Mouse (Mus musculus): ENCODE measurements around the gene Ano6. TPM values are rescaled to one million over a fixed set of nuclear protein-coding genes. Genes with fewer than 3 reads are reported as not detected.

The Ano6 gene
- total RNA-seq, 4 experiments from 2014 or later, result 35.0 to 44.7 (median 40.1) TPM

DNA sequence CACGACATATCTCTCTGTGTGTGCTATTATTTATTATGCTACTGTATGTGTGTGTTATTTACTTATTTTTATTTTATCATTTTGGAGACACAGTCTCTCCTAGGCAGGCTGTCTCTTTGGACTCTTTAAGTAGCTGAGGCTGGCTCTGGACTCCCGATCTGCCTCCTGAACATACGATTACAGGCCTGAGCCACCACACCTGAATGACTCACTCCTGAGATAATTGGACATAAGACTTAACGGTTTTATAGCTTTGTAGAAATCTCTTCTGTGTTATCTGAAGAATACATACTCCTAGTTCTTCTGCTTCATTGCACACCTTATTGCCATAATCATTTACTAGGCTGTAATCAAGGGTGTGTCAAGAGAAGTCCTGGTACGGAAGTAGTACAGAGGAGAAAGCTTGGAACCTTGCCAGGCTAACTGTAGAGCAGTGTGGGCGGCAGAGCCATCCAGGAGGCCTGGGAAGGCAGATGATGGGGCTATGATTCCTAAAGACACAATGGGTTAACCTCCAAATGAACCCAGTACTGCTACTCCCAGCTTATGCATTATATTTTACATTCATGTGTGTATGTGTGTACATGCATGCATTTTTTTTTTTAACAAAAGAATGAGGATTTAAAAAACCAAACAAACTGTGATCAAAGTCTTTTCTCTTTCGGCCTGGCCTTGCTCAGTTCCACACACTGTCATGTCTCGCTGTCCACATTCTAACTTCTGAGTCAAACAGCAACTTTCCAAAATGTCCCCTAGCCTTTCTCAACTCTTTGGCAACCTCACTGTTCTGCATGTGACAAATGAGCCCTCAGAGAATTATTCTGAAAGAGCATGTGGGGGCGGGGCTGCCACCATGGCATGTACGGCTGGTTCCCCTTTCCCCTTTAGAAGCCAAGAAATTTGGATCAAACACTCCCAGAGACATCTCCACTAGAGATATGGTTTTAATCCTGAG, 4.2 kb downstream of the Ano6 start:
- DNase-seq (ENCODE audit: low spot score in 2 of 2), result peak in 1 of 2 experiments; percentile 18

DNA sequence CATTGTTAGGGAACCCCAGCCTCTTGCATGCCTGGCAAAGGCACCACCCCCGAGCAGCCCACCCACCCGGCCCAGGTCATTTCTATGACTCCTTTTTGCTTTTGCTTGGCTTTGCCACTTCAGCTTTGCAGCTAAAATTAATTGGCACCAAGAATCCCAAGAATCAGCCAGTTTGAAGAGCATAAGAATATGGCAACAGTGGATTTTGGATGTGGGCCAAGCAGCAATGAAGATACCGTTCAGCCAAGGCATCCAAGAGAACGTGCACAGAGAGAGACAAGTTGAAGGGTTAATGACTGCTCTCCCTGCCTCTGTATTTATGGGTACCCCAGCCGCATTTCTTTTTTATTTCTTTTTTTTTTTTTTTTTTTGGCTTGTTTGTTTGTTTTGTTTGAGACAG, 5.4 kb downstream of the Ano6 start:
- no peak for DNase-seq (ENCODE audit: low spot score in 2 of 2)

DNA sequence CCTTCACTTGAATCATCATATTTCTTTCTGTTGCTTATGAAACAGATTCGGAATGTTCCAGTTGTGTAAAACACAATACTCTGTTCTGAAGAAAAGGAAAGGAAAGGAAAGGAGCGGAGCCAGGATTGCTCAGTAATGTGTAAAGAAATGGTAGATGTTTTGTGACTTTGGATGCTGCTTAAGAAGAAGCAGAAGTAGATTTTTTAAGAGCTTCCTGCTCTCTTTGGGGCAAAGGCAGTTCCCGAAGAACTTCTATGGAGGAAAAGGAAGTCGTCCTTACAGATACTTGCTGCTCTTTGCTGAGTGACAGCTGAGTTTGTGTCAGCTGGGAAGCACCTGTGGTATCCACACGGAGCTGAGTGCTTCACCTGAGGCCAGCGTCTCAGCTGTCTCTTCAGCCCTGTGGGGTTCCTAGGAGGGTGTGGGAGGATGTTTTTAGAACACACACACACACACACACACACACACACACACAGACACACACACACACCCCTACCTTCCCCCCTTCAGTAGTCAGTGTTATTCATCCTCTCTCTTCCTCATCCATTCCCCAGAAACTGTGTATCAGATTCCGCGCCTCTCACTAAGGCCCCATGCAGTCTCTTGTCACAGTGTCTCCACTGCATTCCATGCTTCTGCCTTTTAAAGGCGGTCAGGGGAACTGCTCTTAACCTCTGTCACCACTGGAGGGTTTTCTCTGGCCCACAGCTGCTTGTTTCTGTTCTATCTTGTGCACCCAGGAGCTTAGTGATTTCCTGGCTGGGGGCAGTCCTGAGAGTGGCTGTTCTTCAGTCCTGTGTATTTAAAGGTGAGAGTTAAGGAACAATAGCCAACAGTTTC, 6.7 kb downstream of the Ano6 start:
- DNase-seq (ENCODE audit: low spot score in 2 of 2), result no peak

DNA sequence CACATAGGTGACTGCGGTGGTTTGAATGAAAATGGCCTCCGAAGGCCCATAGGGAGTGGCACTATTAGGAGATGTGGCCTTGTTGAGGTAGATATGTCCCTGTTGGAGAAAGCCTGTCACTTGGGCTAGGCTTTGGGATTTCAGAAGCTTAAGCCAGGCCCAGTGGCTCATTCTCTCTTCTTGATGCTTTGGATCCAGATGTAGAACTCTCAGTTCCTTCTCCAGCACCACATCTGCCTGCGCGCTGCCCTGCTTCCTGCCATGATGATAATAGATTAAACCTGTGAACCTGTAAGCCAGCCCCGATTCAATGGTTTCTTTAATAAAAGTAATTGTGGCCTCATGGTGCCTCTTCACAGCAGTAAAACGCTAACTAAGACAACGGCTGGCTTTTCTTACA, 7.6 kb downstream of the Ano6 start:
- no peak for DNase-seq (ENCODE audit: low spot score in 2 of 2)

DNA sequence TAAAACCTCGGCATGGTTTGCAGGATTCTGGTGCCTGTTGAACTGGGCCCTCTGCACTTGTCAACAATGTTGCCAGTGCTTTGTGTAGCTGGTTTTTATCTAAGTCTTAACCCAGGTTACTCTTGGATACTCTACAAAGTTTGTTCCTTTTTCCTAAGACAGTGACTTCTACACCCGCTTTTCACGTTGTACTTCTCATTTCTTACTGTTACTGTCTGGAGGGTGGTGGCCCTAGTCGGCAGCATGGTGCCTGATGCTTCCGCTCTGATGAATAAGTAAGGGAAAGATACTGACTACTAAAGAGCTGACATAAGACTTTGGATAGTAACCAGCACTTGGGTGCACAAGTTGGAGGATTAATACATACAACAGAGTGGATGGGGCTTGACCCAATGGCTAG, 9.0 kb downstream of the Ano6 start:
- no peak for DNase-seq (ENCODE audit: low spot score in 2 of 2)

DNA sequence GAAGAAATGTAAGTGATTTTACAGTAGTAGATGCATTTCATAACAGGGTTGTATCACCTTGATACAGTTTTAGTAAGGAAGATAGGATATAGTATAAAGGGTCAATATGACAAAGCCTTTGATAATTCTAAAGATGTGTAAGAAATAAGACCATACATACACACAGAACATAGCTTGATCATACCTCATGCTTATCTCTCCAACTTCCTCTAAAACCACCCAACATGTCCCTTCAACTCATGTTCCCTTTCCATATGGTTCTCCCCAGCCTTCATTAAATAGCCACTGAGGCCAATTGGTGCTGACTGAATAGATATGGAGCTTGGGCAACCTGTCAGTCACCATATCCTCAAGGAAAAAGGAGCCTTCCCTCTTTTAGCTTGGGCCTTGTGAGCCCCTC, 9.4 kb downstream of the Ano6 start:
- DNase-seq (ENCODE audit: low spot score in 2 of 2), result no peak

DNA sequence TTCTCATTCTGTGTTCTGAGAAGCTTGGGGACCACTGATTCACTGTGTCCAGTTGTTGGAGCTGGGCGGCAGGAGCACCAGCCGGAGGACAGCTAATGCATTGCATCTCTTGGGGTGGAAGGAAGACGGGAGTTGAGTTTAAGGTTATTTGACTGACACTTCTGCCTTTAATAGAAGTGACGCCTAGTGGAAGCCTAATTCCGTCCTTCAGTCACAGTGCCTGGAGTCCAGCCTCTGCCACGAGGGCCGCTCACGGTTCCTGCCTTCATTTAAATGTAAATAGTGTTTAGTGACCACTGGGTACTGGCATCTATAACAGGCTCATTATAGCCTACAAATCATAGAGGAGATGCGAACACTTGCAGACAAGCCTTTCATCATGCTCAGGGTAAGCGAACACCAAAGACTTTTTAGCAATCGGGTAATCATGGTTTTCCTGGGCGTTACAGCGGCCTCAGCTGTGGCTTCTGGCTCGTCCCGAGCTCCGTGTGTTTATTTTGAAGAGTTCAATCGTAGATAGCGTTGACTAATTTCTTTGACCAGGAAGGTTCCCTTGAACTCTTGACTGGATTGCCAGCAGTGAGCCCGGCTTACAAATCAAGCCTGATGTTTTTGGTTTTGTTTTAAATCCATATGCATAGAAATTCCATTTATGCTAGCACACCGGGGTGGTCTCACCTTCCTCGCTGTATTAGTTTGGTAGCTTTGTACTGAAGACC, 10.8 kb downstream of the Ano6 start:
- no peak for DNase-seq (ENCODE audit: low spot score in 2 of 2)

DNA sequence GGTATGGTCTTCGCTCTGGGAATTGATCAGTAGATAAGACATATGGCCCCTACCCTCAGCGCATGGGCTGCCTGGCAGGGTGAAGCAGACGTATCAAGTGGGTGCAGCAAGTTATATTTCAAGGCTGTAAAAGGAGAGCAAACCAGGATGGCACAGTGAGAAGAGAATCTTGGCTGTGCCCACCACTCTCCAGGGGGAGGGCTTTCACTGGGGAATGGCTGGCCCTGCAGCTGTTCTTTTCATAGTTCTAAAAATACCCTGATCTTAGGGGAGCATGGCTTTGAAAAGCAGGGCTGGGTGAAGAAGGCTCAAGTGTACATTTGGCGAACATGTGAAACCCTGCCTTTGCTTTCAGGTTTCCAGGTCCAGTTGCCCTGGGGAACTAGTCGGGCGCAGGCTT, 11.5 kb downstream of the Ano6 start:
- peak; percentile 23 to 53 for DNase-seq (ENCODE audit: low spot score in 2 of 2)

DNA sequence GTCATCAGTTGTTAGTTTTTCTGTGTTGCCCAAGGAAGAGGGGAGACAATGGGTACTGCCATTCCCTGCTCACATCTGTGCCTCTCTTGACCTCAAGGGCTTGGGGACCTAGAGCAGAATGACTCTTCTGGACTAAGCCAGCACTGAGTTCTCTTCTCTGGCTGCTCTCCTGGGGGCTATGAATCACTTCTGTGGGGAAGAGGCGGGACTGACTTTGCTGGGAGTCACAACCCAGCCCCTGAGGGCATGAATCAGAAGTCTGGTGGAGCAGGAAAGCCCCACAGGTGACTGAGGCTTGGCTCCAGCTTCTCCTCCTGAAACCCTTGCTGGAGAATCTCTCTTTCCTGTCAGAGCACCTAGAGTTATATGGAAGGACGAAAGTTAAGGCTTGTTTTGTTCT, 12.1 kb downstream of the Ano6 start:
- peak; percentile 56 to 65 for DNase-seq (ENCODE audit: low spot score in 2 of 2)

DNA sequence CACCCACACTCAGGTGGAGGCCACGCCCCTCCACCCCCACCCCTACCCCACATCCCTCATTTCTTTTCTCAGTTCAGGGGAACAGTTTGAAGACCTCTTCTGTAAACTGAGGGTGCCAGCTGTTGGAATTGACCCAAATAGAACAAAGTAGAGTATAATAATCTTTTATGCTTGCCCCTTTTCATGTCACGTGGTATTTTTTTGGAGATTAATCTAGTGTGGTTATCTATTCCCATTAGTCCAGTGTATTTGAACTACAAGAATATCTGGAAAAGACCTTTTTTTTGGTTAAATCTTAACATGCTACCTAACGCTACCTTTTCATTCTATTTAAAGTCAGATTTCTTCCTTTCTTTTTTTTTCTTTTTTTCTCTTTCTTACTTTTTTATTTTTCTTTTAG, 12.8 kb downstream of the Ano6 start:
- DNase-seq (ENCODE audit: low spot score in 2 of 2), result no peak

DNA sequence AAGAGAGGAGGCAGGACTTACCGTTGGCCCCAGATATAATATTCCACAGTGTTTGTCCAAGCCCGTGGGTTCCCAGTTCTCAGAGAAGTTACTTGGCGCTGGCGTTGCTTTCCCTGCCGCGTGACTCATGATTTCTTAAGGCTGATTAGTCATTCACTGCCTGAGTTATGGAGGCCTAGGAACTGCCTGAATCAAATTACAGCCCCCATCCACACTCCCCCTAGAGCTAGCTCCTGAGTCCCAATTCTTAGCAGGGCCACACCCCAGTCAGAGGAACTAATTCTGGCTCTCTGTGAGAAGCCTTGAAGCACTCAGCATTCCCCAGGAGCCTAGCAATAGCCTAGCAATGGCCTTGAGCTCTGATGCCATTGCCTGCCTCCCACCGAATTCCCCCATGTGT, 13.6 kb downstream of the Ano6 start:
- DNase-seq (ENCODE audit: low spot score in 2 of 2), result peak; percentile 84 to 88

DNA sequence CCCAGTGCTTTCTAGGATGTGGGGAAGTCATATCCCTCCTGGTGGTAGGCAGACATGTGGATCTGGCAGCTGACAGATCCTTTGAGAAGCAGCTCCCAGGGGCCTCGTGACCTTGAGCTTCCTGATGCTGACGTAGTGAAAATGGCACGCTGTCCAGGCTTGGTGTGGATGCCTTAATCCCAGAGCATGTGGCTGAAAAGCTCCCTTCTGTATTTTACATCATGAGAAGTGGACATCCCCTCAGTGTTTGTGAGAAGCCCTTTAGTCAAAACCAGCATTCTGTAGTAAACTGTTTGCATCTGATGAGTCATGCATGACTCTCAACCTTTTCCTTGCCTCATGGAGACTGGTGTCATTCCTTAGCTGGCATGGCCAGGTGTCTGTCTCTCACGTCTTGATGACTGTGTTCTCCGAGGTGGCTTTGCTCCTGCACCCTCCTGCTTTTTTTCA, 14.4 kb downstream of the Ano6 start:
- peak; percentile 48 to 67 for DNase-seq (ENCODE audit: low spot score in 2 of 2)

DNA sequence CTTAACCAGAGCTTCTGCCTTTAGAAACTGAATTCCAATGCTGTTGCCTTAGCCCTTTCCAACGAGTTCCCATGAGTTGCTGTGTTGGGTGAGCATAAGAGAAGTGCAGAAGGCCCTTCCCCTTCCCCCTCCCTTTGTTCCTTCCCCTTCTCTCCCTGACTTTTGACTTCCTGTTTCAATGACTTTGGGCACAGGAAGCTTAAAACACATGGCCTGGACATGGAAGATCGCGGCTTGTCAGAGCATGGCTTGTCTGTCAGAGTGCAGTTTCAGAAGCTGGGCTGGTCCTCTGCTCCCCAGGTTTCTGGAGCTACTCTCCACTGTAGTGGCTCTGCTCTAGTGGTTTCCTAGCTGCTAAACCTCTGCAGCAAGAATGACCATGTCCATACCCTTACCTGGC, 17.3 kb downstream of the Ano6 start:
- DNase-seq (ENCODE audit: low spot score in 2 of 2), result no peak

DNA sequence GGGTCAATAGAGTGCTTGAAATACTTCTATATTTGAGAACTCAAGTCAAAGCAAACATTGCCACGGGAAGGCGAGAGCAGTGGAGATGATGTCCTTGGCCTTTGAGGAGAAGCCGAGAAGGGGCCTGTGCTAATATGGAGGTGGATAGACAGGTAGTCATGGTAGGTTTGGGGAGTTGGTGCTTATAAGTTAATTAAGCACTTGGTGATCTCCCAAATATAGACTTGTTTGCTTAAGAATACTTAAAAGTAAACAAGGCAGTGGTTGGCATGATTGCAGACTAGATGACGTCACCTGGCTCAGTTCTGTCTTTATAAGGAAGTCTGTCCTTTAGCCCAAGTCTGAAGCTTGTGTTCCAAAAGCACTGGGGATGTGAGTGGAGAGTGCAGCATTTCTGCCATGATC, 19.7 kb downstream of the Ano6 start:
- DNase-seq (ENCODE audit: low spot score in 2 of 2), result no peak

DNA sequence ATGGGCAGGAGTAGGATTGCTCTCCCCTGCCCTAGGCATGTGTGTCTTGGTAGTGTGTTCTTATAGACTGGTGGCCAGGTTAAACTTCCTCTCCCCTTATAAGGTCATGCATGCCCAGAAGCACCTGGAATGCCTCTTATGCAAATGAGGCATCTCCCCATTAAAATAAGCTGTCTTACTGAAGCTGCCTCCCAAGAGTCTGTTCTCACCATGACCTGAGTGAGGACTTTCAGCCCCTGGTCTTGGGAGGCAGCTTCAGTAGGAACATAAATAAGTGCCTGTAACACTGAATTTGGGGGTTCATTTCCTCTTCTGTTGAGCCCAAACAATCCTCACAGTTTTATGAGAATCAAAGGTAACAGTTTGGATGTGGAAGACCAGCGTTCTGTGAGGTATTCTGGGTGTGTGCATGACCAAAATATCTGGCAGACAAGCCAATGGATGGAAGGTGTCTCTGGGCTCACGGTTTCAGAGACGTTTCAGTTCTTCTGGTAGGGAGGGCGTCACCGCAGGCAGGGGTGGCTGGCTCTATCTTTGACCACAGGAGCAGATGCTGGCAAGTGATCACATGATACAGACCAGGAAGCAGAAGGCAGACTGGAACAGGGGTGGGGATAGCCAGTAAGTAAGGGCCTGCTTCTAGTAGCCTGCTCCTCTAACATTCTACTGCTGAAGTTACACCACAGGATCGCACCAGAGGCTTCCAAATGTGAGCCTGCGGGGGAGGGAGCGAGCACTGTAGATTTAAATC, 22.4 kb downstream of the Ano6 start:
- no peak for DNase-seq (ENCODE audit: low spot score in 2 of 2)

DNA sequence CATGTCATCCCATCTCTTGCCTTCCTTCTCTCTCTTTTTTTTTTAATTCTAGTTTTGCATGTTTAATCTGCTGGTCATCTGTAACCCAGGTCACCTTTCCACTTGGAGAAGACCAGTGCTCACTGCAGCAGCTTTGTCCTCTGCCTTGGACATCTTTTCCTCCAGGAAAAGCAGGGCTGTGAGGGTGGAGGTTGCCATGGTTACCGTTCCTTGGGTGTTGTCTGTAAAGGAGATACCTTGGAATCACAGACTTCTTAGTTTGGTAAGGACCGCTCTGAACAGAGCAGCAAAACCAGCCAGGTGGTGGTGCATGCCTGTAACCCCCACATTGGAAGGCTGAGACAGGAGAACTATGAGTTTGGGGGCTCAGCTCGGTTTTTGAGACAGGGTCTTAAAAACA, 26.9 kb downstream of the Ano6 start:
- DNase-seq (ENCODE audit: low spot score in 2 of 2), result no peak

DNA sequence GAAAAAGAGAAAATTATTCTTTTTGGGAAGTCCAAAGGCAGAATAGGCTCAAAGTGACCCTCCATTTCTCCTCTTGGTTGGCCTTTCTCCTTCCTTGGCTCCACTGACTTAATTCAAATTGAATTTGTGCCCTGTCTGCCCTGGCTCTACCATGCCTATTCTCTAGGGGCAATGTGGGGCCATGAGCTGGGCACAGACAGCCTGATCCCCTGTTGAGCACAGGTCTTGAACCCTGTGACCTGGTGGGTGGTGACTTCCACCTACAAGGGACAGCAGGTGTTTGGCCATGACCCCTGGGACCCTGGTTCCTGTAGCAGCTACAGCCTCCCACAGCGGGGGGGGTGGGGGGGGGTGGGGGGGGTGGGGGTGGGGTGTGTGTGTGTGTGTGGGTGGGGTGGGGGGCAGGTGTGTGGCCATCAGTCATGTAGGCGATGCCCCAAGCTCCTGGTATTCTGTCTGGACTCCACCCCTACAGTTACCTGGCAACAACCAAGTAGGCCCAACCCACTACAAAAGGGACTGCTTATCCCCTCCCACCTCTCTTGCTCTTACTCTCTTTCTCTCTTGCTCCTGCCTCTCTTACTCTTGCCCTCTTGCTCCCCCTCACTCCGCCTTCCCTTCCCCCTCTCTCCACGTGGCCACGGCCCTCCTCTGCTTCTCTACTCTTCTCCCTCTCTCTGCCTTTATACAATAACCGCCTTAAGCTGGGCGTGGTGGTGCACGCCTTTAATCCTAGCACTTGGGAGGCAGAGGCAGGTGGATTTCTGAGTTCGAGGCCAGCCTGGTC, 28.8 kb downstream of the Ano6 start:
- no peak for DNase-seq (ENCODE audit: low spot score in 2 of 2)

DNA sequence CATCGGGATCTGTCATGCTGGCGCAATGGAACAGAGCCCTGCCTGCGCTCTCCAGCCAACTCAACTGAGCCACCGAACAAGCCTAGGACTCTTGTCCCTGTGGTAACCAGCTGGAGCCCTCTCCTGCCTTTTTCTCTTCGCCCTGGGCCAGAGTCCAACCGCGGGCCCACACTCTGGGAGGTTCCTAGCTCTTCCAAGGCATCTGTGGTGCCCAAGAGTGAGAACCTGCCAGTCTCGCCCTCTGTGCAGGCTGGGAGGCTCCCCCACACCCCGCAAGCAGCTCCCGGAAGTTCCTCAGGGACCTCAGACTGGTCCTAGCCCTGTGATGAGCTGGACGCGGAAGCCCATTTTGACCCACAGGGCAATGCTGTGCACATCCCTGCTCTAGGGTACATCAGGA, 29.5 kb downstream of the Ano6 start:
- no peak for DNase-seq (ENCODE audit: low spot score in 2 of 2)

DNA sequence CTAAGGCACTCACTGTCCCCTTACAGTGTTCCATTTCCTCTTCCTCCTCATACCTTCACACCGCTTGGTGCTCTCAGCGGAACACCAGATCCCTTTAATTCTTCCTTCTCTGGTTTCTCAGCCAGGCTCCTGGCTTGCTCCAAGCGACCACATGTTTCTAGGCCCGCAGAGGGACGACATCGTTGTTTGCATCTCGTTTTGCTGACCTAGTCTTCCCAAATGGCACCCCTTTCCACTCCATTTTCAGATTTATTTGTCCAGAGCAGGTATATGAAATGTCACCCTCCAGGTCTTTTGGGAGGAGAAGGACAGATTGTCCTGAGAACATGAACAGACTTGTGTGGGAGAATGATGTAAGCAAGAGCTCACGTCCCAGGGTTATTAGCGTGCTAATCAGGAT, 30.0 kb downstream of the Ano6 start:
- no peak for DNase-seq (ENCODE audit: low spot score in 2 of 2)

DNA sequence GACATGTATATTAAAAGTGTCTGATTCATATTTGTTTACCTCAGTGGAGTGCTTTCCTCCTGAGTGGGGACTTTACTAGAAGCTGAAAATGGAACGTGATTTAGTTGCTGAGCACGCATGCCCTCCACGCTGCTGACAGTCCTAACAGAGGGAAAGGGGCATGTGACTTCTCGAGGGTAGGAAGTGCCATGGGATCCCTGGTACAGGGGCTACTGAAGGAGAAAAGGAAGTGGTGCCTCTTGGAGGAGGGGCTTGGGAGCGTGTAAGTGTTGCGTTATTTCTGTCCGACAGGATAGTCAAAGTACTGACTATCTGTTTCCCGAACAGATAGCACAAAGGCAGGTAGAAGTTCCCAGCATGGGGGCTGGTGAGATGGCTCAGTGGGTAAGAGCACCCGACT, 31.5 kb downstream of the Ano6 start:
- no peak for DNase-seq (ENCODE audit: low spot score in 2 of 2)
